Mouse (Mus musculus) liver, postnatal 0 days (tissue): ENCODE data around the gene Proser3.

Experiments used
- CTCF ChIP-seq: sonication (generic); IDR thresholded peaks from 2 replicates; pipeline ENCODE4 v1.5.1; 2016; ENCODE audit warnings: antibody characterized with exemption, low read depth
- EP300 ChIP-seq: IDR thresholded peaks from 2 replicates; pipeline ENCODE4 v1.6.1; 2016; ENCODE audit warnings: antibody characterized with exemption, low read depth, mild to moderate bottlenecking

DNA sequence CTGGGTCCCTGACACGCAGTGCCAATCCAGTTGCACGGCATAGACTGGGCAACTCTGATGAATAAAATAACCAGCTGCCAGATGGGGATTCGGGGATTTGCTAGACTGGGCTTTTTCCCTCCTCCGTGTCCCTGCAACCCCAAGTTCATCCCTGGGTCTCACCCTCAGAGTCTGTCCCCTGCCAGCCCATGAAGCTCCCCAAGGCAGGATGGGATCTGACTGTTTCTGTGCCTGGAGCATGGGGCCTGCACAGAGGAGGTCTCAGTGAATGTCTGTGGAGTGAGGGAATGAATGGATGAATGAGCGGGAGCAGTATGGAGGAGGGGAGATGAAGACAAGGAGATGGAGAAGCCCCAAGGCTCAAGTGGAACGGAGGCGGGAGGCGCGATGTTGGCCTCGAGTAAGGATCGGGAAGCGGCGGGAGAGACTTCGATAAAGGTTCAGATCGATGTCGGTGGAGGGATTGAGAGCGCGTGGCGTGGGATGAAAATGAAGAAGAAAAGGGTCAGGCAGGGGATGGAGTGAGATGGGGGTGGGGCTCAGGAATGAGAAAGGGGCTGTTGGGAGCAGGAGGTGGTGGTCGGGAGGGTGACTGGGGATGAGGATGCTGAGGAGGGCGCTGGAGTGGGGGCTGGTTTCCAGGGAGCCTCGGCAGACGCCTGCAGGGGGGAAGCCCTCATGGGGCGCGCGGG, 18.0 kb downstream of the Proser3 start:
- no peak for TF ChIP-seq CTCF
- TF ChIP-seq EP300: no peak
